Comparison of ENCODE assay signal across 15 mouse cellular contexts in the genomic region with DNA sequence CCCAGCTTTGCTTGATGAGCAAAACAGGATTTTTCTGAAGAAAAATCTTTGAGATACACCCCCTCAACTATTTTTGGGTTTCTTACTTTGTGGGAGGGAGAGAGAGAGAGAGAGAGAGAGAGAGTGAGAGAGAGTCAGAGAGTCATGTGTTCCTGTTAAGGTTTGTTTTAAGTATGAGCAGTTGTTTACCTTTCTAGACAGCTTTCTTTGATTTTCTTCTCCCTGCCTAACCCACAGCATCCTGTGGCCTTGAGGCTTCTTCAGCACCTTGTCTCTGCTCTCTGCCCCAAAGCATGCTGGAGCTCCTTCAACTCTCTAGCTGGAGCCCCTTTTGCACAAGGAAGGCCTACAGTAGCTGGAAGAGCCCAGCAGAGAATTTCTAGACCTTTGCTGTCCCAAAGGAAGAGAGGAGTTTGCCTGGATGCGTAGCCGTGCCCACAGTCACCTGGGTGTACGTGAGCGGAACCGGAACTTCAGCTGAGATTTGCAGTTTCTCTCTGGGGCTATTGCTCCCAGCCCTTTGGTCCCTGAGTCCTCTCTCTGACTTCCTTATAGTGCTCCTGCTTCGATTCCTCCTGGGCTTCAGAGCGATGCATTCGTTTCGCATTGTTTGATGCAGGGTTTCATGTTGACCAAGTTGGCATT.
DNase-seq lines count a peak whose midpoint lies in the region; ATAC-seq and TF ChIP-seq lines count a peak whose summit lies in the region.
"Had no signal": no experiment of that assay in that cellular context is flagged by ENCODE, and none has a peak within 500 bp of the region (broad histone marks: within the 10 kb centered on the region; RNA-seq: fewer than 3 reads in every experiment).

No protein-coding gene starts in this region.

- no peak overlapping the region for H3K4me3 ChIP-seq in intestine, postnatal 0 days (ENCODE audit: low read depth, low read length)
- H3K4me3 ChIP-seq: embryonic facial prominence, embryonic 13.5 days; myocyte had no signal

- ATAC-seq in intestine, postnatal 0 days = no peak
- ATAC-seq: hindbrain, postnatal 0 days had no signal

- WGBS in intestine, postnatal 0 days = 85% methylated on average over 9 of the region's 9 CpGs

- TF ChIP-seq CTCF in intestine, postnatal 0 days (IDR thresholded peaks at IDR 0.05; ENCODE audit: low read depth) = no peak

- no peaks in the 10 kb centered on the region for H3K9me3 ChIP-seq in intestine, postnatal 0 days (ENCODE audit: control insufficient read depth)
- H3K9me3 ChIP-seq: embryonic facial prominence, embryonic 13.5 days had no signal

- no peak overlapping the region for H3K27ac ChIP-seq in intestine, postnatal 0 days (ENCODE audit: low read depth, low read length)
- H3K27ac ChIP-seq: embryonic facial prominence, embryonic 13.5 days; hindbrain, postnatal 0 days; liver, embryonic 14.5 days had no signal

- no peak overlapping the region for H3K4me2 ChIP-seq in intestine, postnatal 0 days (replicated peaks; ENCODE audit: low read depth)
- H3K4me2 ChIP-seq: embryonic facial prominence, embryonic 13.5 days; midbrain, embryonic 11.5 days had no signal

- no peak overlapping the region for H3K9ac ChIP-seq in intestine, postnatal 0 days (ENCODE audit: low read depth, low read length)
- H3K9ac ChIP-seq: embryonic facial prominence, embryonic 13.5 days; liver, embryonic 14.5 days had no signal

- no peaks in the 10 kb centered on the region for H3K4me1 ChIP-seq in intestine, postnatal 0 days (replicated peaks; ENCODE audit: control insufficient read depth, insufficient read depth, low read length)
- H3K4me1 ChIP-seq: embryonic facial prominence, embryonic 13.5 days had no signal

- H3K36me3 ChIP-seq in intestine, postnatal 0 days (ENCODE audit: control insufficient read depth, insufficient read depth) = no peaks in the 10 kb centered on the region
- H3K36me3 ChIP-seq: embryonic facial prominence, embryonic 13.5 days had no signal

- DNase-seq in kidney, adult 11 months = peak; percentile 16
- no peak for DNase-seq in kidney, postnatal 4 days
- DNase-seq in A20 (ENCODE audit: low read depth, low spot score) = peak; percentile 75
- peak; percentile 85 for DNase-seq in induced T-regulatory cell, adult 2 months (ENCODE audit: low read depth)
- peak; percentile 87 for DNase-seq in thymus, postnatal 0 days (ENCODE audit: low spot score)
- no peak for DNase-seq in left cerebral cortex, adult 8-10 months (ENCODE audit: low spot score in 2 of 2)
- no peak for DNase-seq in left cerebral cortex, adult 18-20 months (ENCODE audit: low spot score in 2 of 2)
- DNase-seq: cerebellum, adult 11-12 months; lung, postnatal 14 days had no signal

- no peaks in the 10 kb centered on the region for H3K27me3 ChIP-seq in intestine, postnatal 0 days (replicated peaks; ENCODE audit: control insufficient read depth, insufficient read depth, low read length)
- H3K27me3 ChIP-seq: embryonic facial prominence, embryonic 13.5 days had no signal

Comparison
In these comparisons a context has a peak if more than half of its experiments do, and no peak if none do; other contexts are left out.
1. DNase-seq: peak in kidney, adult 11 months (single experiment), A20 (single experiment), induced T-regulatory cell, adult 2 months (single experiment) and thymus, postnatal 0 days (single experiment); none in kidney, postnatal 4 days (0 of 2), left cerebral cortex, adult 8-10 months (0 of 2) and left cerebral cortex, adult 18-20 months (0 of 2).